28 mouse cellular contexts compared by ENCODE assay signal in genomic region chr3:101515566-101515965, GRCm38 (mm10).
DNase-seq lines count a peak whose midpoint lies in the region; ATAC-seq and TF ChIP-seq lines count a peak whose summit lies in the region.
"Had no signal": no experiment of that assay in that cellular context is flagged by ENCODE, and none has a peak within 500 bp of the region (broad histone marks: within the 10 kb centered on the region; RNA-seq: fewer than 3 reads in every experiment).

No protein-coding gene starts in this region.

- peak overlapping the region; percentile 89 for H3K27ac ChIP-seq in kidney, embryonic 14.5 days (ENCODE audit: low read depth, low read length)
- H3K27ac ChIP-seq in liver, postnatal 0 days (ENCODE audit: low read depth), result peak overlapping the region; percentile 92
- H3K27ac ChIP-seq in limb, embryonic 10.5 days, result no peak overlapping the region
- H3K27ac ChIP-seq: embryonic facial prominence, embryonic 12.5 days; limb, embryonic 12.5 days; macrophage; midbrain, embryonic 13.5 days; neural tube, embryonic 13.5 days had no signal

- TF ChIP-seq CTCF in liver, postnatal 0 days (IDR thresholded peaks at IDR 0.05; ENCODE audit: low read depth), result no peak

- no peak for TF ChIP-seq EP300 in liver, postnatal 0 days (IDR thresholded peaks at IDR 0.05; ENCODE audit: low read depth)

- H3K4me3 ChIP-seq in kidney, embryonic 14.5 days (ENCODE audit: low read length), result no peak overlapping the region
- no peak overlapping the region for H3K4me3 ChIP-seq in liver, postnatal 0 days (ENCODE audit: low read depth, low read length)
- H3K4me3 ChIP-seq in limb, embryonic 10.5 days, result no peak overlapping the region
- H3K4me3 ChIP-seq: embryonic facial prominence, embryonic 12.5 days; heart, embryonic 10.5 days; heart, embryonic 15.5 days; limb, embryonic 12.5 days; liver, embryonic 13.5 days; midbrain, embryonic 13.5 days; neural tube, embryonic 13.5 days had no signal

- no peaks in the 10 kb centered on the region for H3K36me3 ChIP-seq in kidney, embryonic 14.5 days (ENCODE audit: control insufficient read depth, insufficient read depth, low read length)
- H3K36me3 ChIP-seq in liver, postnatal 0 days (replicated peaks; ENCODE audit: insufficient read depth, low read length), result no peaks in the 10 kb centered on the region
- no peaks in the 10 kb centered on the region for H3K36me3 ChIP-seq in limb, embryonic 10.5 days
- H3K36me3 ChIP-seq: embryonic facial prominence, embryonic 12.5 days; heart, embryonic 10.5 days; heart, embryonic 15.5 days; limb, embryonic 12.5 days; liver, embryonic 13.5 days; midbrain, embryonic 13.5 days; neural tube, embryonic 13.5 days had no signal

- no peak overlapping the region for H3K9ac ChIP-seq in kidney, embryonic 14.5 days (ENCODE audit: low read depth, low read length)
- H3K9ac ChIP-seq in liver, postnatal 0 days (replicated peaks), result no peak overlapping the region
- H3K9ac ChIP-seq: embryonic facial prominence, embryonic 12.5 days; heart, embryonic 15.5 days; limb, embryonic 12.5 days; liver, embryonic 13.5 days; midbrain, embryonic 13.5 days; neural tube, embryonic 13.5 days had no signal

- H3K27me3 ChIP-seq in kidney, embryonic 14.5 days (ENCODE audit: control insufficient read depth, insufficient read depth, low read length), result no peaks in the 10 kb centered on the region
- no peaks in the 10 kb centered on the region for H3K27me3 ChIP-seq in liver, postnatal 0 days (ENCODE audit: insufficient read depth, low read length)
- no peaks in the 10 kb centered on the region for H3K27me3 ChIP-seq in limb, embryonic 10.5 days (ENCODE audit: low read depth, poor library complexity, severe bottlenecking)
- H3K27me3 ChIP-seq: CH12.LX; embryonic facial prominence, embryonic 12.5 days; heart, embryonic 15.5 days; limb, embryonic 12.5 days; liver, embryonic 13.5 days; midbrain, embryonic 13.5 days; neural tube, embryonic 13.5 days had no signal

- H3K4me1 ChIP-seq in kidney, embryonic 14.5 days (ENCODE audit: control insufficient read depth, insufficient read depth, low read length), result peaks cover 27% of the 10 kb centered on the region
- H3K4me1 ChIP-seq in liver, postnatal 0 days (ENCODE audit: insufficient read depth), result peaks cover 38% of the 10 kb centered on the region
- peaks cover 34% of the 10 kb centered on the region for H3K4me1 ChIP-seq in limb, embryonic 10.5 days

- DNase-seq in adrenal gland, adult (ENCODE audit: inconsistent age in 2 of 2, low spot score in 1 of 2), result peak; percentile 57 to 88
- no peak for DNase-seq in adrenal gland, adult 18-20 months (ENCODE audit: low spot score in 2 of 2)
- no peak for DNase-seq in kidney, adult 8-10 months
- DNase-seq in liver, postnatal 0 days, result no peak
- DNase-seq in liver, result no peak
- no peak for DNase-seq in limb, embryonic 10.5 days (ENCODE audit: low spot score)
- DNase-seq: cerebellum, adult 11 months; cerebellum, adult 9-10 months; cerebellum, postnatal 36 days; gastrocnemius, postnatal 14 days; kidney, adult 11 months; layer of hippocampus, adult 9-11 months; liver, embryonic 13.5 days; lung, adult 2 months; lung, postnatal 10 days; thymus, postnatal 14 days had no signal

- no peak overlapping the region for H3K4me2 ChIP-seq in kidney, embryonic 14.5 days (replicated peaks; ENCODE audit: low read depth, low read length)
- no peak overlapping the region for H3K4me2 ChIP-seq in liver, postnatal 0 days (ENCODE audit: low read depth, low read length)
- H3K4me2 ChIP-seq: embryonic facial prominence, embryonic 12.5 days; heart, embryonic 15.5 days; limb, embryonic 12.5 days; liver, embryonic 13.5 days; midbrain, embryonic 13.5 days; neural tube, embryonic 13.5 days had no signal

- H3K9me3 ChIP-seq in kidney, embryonic 14.5 days (ENCODE audit: control insufficient read depth, low read length), result peaks cover 6% of the 10 kb centered on the region
- H3K9me3 ChIP-seq in liver, postnatal 0 days (ENCODE audit: low read length), result no peaks in the 10 kb centered on the region
- no peaks in the 10 kb centered on the region for H3K9me3 ChIP-seq in limb, embryonic 10.5 days (replicated peaks)
- H3K9me3 ChIP-seq: embryonic facial prominence, embryonic 12.5 days; heart, embryonic 10.5 days; heart, embryonic 15.5 days; limb, embryonic 12.5 days; liver, embryonic 13.5 days had no signal

- ATAC-seq in kidney, embryonic 14.5 days (ENCODE audit: low FRiP score, low TSS enrichment), result no peak
- no peak for ATAC-seq in liver, postnatal 0 days
- ATAC-seq: activated CD4-positive, CD25-positive, alpha-beta regulatory T cell, adult 4 months; forebrain, embryonic 14.5 days; hindbrain, embryonic 16.5 days had no signal

- WGBS in kidney, embryonic 14.5 days, result 91% methylated on average over 7 of the region's 7 CpGs
- 81% methylated on average over 7 of the region's 7 CpGs for WGBS in liver, postnatal 0 days (ENCODE audit: insufficient replicate concordance)
- WGBS in limb, embryonic 10.5 days, result 93% methylated on average over 7 of the region's 7 CpGs

Comparison
In these comparisons a context has a peak if more than half of its experiments do, and no peak if none do; other contexts are left out.
1. DNase-seq: peak in adrenal gland, adult (2 of 2); none in adrenal gland, adult 18-20 months (0 of 2), kidney, adult 8-10 months (0 of 2), liver, postnatal 0 days (single experiment), liver (single experiment) and limb, embryonic 10.5 days (single experiment).